Mouse (Mus musculus) heart, embryonic 11.5 days (tissue): ENCODE data around the gene Gadd45a. TPM values are rescaled to one million over a fixed set of nuclear protein-coding genes. Genes with fewer than 3 reads are reported as not detected.

Experiments used
- ATAC-seq: fragments of 200-750 bp; cut with Nextera tagmentation; replicated peaks from 2 replicates; pipeline ENCODE4 v1.8.0; 2017; ENCODE audit warnings: moderate library complexity; ENCODE audit not compliant: insufficient number of reproducible peaks, low FRiP score, low TSS enrichment
- H3K27ac ChIP-seq: fragments of 300-500 bp; sonication (generic); 2 replicates; pipeline ENCODE4 v1.5.1; 2014; ENCODE audit warnings: mild to moderate bottlenecking, low read depth, low read length
- H3K27me3 ChIP-seq: fragments of 300-500 bp; sonication (generic); 2 replicates; pipeline ENCODE4 v1.6.1; 2014; ENCODE audit warnings: mild to moderate bottlenecking, low read length, mixed read lengths; ENCODE audit not compliant: control insufficient read depth, insufficient read depth
- H3K36me3 ChIP-seq: fragments of 300-500 bp; sonication (generic); 2 replicates; pipeline ENCODE4 v1.6.1; 2014; ENCODE audit warnings: mild to moderate bottlenecking, low read length, moderate library complexity, mixed read lengths; ENCODE audit not compliant: control insufficient read depth, insufficient read depth
- H3K4me1 ChIP-seq: fragments of 300-500 bp; sonication (generic); 2 replicates; pipeline ENCODE4 v1.6.1; 2014; ENCODE audit warnings: low read length; ENCODE audit not compliant: control insufficient read depth, insufficient read depth
- H3K4me2 ChIP-seq: fragments of 300-500 bp; sonication (generic); 2 replicates; pipeline ENCODE4 v1.6.1; 2014; ENCODE audit warnings: mild to moderate bottlenecking, moderate library complexity
- H3K4me3 ChIP-seq: fragments of 300-500 bp; sonication (generic); 2 replicates; pipeline ENCODE4 v1.5.1; 2014; ENCODE audit warnings: low read depth, low read length
- H3K9ac ChIP-seq: fragments of 300-500 bp; sonication (generic); 2 replicates; pipeline ENCODE4 v1.6.1; 2014; ENCODE audit warnings: mild to moderate bottlenecking, low read depth, low read length, moderate library complexity
- H3K9me3 ChIP-seq: fragments of 300-500 bp; sonication (generic); replicated peaks from 2 replicates; pipeline ENCODE4 v1.6.1; 2016; ENCODE audit warnings: low read length; ENCODE audit not compliant: control insufficient read depth
- WGBS: fragments of 180-500 bp; shearing (Covaris S2); extraction: QIAGEN DNeasy Blood & Tissue Kit; methylation state at CpG from one replicate; pipeline ENCODE4 v1.1.7; 2014; ENCODE audit not compliant: insufficient replicate concordance; 5-methylcytosine and 5-hydroxymethylcytosine counted together
- polyA plus RNA-seq: library from polyadenylated mRNA; unstranded; fragments of >200 nt; fragmentation: Nextera tagmentation; extraction: Ambion mirVana; gene quantifications from 2 replicates; pipeline ENCODE4 v1.2.1, GENCODE M21; 2014

Gene Gadd45a
- polyA plus RNA-seq, 1 experiment from 2014 or later = 12.5 TPM

- Histone ChIP-seq H3K9me3 (no peaks in the 10 kb centered on the region), H3K4me3 (no peak overlapping the region), H3K27me3 (no peaks in the 10 kb centered on the region), H3K4me2 (no peak overlapping the region), H3K9ac (no peak overlapping the region), H3K4me1 (peaks cover 12% of the 10 kb centered on the region), H3K27ac (no peak overlapping the region), H3K36me3 (no peaks in the 10 kb centered on the region)
- WGBS = 78% methylated on average over 6 of the region's 6 CpGs
- no peak for ATAC-seq
Measured at GRCm38 (mm10) chr6:66989037-66989436, 48.2 kb downstream of the Gadd45a start.

- H3K9ac ChIP-seq = no peak overlapping the region
- H3K4me2 ChIP-seq = no peak overlapping the region
- no peaks in the 10 kb centered on the region for H3K9me3 ChIP-seq
- 92% methylated on average over 9 of the region's 9 CpGs for WGBS
- no peak overlapping the region for H3K4me3 ChIP-seq
- H3K36me3 ChIP-seq = no peaks in the 10 kb centered on the region
- H3K27me3 ChIP-seq = no peaks in the 10 kb centered on the region
- no peak for ATAC-seq
- no peak overlapping the region for H3K27ac ChIP-seq
- H3K4me1 ChIP-seq = peaks cover 12% of the 10 kb centered on the region
Measured at GRCm38 (mm10) chr6:66988363-66988762, 48.9 kb downstream of the Gadd45a start.

GRCm38 (mm10) chr6:66987643-66988042 is 49.6 kb downstream of the Gadd45a start:
- Histone ChIP-seq H3K9me3 (no peaks in the 10 kb centered on the region), H3K36me3 (no peaks in the 10 kb centered on the region), H3K27me3 (no peaks in the 10 kb centered on the region), H3K27ac (no peak overlapping the region), H3K4me3 (no peak overlapping the region), H3K4me1 (peaks cover 11% of the 10 kb centered on the region), H3K9ac (no peak overlapping the region), H3K4me2 (no peak overlapping the region)
- ATAC-seq = 0 out of 2 replicates have a peak, but pooled peaks have one; percentile 42
- 73% methylated on average over 3 of the region's 3 CpGs for WGBS

GRCm38 (mm10) chr6:66986063-66986462 is 51.2 kb downstream of the Gadd45a start:
- H3K27me3 ChIP-seq = no peaks in the 10 kb centered on the region
- no peak overlapping the region for H3K9ac ChIP-seq
- WGBS = 83% methylated on average over 12 of the region's 12 CpGs
- H3K27ac ChIP-seq = no peak overlapping the region
- H3K9me3 ChIP-seq = no peaks in the 10 kb centered on the region
- no peak overlapping the region for H3K4me2 ChIP-seq
- H3K4me3 ChIP-seq = no peak overlapping the region
- no peak for ATAC-seq
- no peaks in the 10 kb centered on the region for H3K36me3 ChIP-seq
- peaks cover 6% of the 10 kb centered on the region for H3K4me1 ChIP-seq

GRCm38 (mm10) chr6:66985500-66985899 is 51.8 kb downstream of the Gadd45a start:
- ATAC-seq = no peak
- H3K27me3 ChIP-seq = no peaks in the 10 kb centered on the region
- no peaks in the 10 kb centered on the region for H3K9me3 ChIP-seq
- 60% methylated on average over 7 of the region's 7 CpGs for WGBS
- no peak overlapping the region for H3K4me3 ChIP-seq
- H3K4me2 ChIP-seq = no peak overlapping the region
- H3K27ac ChIP-seq = no peak overlapping the region
- no peak overlapping the region for H3K9ac ChIP-seq
- no peaks in the 10 kb centered on the region for H3K36me3 ChIP-seq
- H3K4me1 ChIP-seq = peaks cover 6% of the 10 kb centered on the region

Other genes with a start within 250 kb of the Gadd45a start
- not detected in 2 replicates for gene Vmn1r39, start 226.8 kb downstream of the Gadd45a start, polyA plus RNA-seq
- 64.0 and 72.1 TPM in 2 replicates for gene Gng12, start 141.1 kb downstream of the Gadd45a start, polyA plus RNA-seq
- gene Serbp1, start 200.7 kb upstream of the Gadd45a start, polyA plus RNA-seq = 447 and 449 TPM in 2 replicates